Mouse (Mus musculus) lung, postnatal 4 days (tissue): ENCODE data around the gene Des.

Experiments
- DNase-seq, 2 experiments: peaks; one replicate each; pipeline ENCODE4 v3.0.0; 2021

Gene Des

DNA sequence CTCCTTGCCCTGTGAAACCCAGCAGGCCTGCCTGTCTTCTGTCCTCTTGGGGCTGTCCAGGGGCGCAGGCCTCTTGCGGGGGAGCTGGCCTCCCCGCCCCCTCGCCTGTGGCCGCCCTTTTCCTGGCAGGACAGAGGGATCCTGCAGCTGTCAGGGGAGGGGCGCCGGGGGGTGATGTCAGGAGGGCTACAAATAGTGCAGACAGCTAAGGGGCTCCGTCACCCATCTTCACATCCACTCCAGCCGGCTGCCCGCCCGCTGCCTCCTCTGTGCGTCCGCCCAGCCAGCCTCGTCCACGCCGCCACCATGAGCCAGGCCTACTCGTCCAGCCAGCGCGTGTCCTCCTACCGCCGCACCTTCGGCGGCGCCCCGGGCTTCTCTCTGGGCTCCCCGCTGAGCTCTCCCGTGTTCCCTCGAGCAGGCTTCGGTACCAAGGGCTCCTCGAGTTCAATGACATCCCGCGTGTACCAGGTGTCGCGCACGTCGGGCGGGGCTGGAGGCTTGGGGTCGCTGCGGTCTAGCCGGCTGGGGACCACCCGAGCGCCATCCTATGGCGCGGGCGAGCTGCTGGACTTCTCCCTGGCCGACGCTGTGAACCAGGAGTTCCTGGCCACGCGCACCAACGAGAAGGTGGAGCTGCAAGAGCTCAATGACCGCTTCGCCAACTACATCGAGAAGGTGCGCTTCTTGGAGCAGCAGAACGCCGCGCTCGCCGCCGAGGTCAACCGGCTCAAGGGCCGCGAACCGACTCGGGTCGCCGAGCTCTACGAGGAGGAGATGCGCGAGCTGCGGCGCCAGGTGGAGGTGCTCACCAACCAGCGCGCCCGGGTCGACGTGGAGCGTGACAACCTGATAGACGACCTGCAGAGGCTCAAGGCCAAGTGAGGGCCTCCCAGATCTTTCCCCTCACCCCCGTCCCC is at the start of gene Des:
Gene Des, plus strand, starts transcription at position 218 of the 920 bp plus-strand sequence.
- DNase-seq: peak; percentile 75 to 87

DNA sequence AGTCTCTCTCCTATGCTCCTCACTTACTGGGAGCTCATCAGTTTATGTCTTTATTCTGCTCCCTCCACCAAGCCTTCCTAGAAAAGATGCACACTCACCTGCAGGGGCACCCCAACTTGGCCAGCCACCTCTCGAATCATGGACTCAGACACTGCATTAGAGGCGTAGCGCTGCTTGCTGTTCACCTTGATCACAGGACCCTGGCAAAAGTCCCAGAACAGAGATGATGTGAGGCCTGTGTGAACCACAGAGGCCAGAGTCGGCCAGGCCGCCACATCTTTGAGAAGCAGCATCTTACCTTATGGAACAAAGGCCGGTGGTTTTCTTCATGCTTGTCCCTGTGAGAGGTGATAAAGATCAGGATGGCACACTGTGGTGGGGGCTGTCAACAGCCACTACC is 48.4 kb upstream of the Des start:
- DNase-seq: no peak

DNA sequence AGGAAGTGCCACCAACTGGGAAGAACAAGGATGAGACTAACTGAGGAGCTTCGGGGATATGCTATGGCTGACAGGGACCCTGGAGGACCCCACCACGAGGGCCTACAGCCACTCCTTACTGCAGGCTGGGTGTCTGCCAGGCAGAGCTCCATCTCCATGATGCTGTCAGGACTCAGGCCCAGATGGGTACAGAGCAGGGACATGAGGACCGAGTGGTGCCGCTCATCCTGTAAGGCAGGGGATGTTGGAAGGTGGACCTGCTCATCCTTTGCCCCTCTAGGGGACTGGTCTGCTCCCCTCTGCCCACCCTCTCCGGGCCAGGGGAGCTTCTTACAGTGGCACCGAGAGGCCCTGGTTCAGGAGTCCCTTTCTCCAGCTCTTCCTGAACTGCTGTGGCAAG is 45.1 kb upstream of the Des start:
- no peak for DNase-seq

DNA sequence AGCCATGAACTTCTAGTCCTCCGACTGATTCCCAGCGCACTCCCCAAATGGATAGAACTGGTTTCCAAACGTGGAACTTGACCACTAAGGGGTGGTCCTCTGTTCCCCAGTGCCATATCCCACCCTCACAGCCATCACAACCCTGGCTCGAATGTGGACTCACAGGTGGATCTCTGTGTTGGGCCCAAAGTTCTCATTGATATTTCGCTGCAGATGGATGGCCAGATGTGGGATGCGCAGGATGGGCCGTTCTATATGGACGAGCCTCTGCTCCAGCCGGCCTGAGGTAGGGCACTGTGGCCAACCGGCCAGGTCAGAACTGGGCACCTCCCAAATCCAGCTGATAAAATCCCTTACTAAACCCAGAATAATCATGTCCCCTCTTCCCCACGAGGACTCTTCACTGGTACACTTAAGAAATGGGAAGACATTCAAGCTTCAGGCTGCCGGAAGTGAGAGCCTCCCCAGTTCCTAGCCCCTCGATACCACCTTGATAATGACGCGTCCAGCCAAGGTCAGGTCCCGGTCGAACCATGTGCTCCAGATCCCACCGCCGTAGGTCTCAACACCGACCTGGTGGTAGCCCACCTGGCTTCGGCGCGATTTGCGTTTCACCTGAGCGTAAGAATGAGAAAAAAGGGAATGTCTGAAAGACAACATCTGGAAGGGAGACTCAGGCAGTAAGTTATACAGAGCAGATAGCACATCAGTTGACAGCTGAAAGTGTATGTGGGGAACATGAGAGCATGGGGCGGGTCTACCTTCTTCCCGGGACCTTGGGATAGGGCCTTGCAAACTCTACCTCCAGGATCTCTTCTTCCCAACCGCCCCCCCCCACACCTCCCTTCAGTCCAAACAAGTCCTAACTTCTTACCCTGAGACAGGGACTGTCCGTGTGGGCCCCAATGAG is 44.4 kb upstream of the Des start:
- DNase-seq: no peak

DNA sequence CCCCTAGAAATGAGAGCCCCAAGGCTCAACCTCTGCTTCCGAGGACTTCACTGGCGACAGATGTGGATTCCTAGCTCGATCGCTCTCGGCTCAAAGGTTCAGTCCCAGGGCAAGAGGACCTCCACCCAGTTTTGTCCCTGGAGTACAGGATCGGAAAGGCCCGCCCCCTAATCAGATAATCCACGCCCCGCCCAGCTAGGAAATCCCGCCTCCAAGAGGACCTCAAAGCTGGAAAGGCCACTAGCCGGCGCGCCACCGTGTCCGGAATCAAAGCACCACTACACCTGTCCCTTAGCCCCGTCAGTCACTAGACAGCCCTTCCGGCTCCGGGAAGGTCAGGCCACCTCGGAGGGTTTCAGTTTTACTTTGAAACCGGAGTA is 43.3 kb upstream of the Des start:
- peak; percentile 91 for DNase-seq

DNA sequence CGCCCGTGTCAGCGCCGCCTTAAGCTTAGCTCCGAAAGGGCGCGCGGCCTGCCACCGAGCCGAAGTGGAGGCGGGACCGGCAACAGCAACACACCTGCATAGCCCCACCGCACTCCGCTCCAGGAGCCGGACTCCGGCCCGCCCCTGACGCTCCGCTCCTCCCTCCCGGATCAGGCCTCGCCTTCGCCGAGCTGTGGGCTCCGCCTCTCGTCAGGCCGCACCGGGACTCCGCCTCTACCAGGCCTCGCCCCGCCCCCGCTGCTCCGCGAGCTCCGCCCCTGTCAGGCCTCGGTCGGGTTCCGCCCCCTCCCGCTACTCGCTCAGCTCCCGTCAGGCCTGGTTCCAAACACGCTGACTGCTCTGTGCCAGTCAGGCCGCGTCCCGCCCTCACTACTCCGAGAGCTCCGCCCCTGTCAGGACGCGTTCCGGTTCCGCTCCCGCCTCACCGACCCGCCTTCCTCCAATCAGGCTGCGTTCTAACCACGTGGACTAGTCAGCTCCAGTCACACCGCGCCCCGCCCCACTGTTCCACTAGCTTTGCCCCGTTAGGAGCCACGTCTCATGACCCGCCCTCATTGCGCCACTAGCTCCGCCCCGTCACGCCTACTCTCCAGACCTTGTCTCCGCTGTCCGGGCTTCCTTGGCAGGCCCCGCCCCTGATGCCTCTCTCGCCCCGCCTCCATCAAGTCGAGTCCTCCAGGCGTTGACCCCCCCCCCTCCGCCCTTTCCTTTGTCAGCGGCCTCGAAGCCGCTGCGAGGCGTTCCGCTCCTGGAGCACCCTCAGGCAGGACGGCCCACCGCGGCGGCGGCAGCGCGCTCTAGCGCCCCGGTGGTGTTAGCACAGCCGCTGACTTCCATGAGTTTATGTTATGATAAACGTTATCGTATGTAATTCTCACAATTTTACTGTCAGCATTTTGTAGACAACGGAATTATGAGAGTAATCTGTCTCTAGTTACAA is 42.6 kb upstream of the Des start, which contains the start of gene Dnpep:
Gene Dnpep, minus strand, starts transcription at position 750 of the 961 bp plus-strand sequence.
- peak; percentile 100 for DNase-seq

DNA sequence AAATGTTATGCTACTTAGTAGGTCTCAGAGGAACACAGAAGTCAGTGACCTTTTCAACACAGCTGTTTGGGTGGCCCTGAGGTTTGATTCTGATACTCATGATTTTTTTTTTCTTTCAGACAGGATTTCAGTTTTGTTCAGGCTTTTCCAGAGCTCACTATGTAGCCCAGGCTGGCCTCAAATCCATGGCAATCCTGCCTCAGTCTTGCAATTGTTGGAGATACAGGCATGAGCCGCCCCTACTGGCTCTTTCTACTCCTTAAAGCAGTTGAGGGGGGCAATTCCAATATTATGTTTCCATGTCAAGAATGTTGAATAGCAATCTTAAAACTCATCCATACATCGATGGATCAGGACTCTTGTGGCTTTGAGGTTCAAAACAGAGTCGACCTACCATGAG is 41.8 kb upstream of the Des start:
- DNase-seq: no peak

DNA sequence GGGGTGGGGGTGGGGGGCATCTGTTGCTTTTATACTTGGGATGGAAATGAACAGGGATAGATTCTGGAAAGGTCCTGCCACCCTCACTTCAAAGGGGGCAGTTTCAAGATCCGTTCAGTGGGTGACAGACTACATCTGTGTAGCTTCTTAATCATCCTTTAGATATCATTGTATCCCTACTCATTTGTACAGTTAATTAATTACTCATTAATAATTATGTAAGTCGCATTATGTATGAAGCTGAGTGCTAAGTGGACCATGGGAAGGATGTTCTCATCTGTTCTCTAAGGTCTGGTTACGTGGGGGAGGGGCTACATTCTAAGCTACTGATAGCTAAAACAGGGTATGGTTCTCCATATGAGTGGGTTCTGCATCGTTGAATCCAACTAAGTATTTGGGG is 41.4 kb upstream of the Des start:
- DNase-seq: no peak

DNA sequence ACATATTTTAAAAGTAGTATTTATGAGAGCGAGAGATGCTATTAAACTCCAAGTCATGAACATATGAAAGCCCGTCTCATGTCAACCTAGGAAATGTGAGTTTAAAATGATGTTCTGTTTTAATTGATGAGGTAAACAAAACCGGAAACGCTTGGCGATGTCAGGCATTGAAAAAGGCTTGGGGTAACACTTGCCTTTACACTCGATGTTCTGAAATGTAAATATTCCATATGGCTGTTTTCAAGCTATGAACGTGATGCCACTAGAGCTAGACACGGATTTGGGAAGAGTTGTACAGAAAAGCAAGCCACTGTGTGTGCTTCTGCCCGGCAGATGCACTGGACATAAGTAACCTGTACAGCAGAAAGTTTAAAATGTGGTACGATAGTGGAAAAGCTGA is 41.0 kb upstream of the Des start:
- no peak for DNase-seq

DNA sequence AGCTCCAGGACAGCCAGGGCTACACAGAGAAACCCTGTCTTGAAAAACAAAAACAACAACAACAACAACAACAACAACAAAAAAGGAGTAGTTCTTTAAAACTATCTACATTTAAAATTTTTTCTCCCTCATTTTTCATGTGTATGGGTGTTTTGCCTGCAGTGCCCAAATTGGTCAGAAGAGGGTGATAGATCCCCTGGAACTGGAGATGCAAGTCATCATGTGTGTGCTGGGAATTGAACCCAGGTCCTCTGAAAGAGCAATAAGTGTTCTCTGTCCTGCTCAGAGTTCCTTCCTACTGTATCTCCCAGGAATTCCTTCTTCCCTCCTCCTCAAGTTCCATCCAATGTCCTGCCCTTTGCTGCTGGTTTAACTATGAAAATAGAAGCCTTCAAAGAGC is 32.7 kb upstream of the Des start:
- DNase-seq: no peak

DNA sequence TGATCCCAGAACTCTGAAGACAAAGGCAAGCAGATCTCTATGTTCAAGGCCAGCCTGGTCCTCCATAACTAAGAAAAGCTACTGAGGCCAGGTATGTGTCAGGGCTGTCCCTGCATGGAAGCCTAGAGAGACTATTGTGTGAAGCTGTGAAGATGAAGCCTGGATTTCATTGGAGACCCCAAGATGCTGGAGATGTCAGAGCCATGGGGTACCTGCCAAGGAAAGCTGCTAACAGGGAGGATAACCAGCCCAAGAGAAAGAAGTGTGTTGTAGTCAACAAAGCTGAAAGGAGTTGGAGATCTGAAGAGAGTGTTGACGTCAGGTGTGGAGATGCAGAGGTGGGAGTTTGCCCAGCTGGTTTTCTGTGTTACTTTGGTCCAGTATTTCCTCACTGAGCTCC is 28.9 kb upstream of the Des start:
- DNase-seq: no peak

DNA sequence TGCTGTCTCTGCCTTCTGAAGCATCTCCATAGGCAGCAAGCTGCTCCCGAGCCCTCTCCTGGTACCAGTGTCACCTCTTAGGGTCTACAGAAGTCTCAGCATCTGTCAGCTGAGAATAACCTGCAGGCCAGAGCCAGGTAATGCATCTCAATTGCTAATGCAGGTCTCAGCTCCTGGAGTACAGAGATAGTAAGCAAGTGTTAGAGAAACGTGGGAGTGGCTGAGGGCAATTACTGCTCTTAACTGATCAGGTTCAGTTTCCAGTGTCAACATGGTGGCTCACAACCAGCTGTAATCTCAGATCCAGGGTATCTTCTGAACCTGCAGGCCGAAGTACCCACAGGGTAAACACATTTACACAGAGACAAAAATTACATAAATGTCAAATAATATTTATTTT is 23.7 kb upstream of the Des start:
- DNase-seq: no peak

DNA sequence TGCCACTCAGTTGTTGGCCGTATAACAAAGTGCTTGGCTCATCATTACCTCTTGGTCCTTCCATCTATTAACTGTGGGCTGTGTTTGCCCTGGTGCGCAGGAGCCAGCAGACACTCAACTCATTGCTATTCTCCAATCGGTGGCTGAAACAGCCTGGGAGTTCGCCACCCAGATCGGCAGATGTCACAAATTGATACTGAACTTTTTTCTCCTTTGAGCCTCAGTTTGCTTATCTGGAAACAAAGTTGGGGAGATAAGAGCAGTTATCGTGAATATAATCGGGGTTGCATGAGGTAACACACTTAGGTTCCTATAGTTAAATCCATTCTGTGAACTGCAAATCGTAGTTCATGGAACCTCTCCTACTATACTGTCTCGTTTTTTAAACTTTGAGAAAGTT is 23.0 kb upstream of the Des start:
- DNase-seq: no peak

DNA sequence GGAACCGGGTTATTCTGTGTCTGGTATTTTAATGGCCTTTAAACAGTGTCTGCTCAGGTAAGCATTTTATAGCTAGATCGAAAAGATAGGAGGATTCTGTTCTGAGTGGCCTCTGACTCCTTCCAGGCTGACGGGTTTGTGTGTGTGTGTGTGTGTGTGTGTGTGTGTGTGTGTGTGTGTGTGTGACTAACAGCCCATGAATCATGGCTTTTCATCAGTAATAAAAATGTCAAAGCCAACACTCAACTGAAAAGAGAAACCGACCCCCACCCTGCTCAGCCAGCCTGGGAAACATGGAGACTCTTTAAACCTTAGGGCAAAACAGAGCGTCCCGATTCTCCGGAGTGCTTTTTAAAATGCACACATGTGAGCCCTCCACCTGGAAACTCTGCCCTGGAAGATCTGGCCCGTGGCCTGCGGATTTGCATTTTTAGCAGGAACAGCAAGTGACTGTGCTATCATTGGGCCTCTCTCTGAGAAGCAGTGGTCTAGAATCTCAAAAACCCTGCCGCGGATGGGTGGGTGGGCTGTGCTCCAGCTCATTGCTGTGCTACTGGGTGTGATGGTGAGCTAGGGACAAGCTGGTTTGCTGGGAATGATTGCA is 21.9 kb upstream of the Des start:
- DNase-seq: no peak

DNA sequence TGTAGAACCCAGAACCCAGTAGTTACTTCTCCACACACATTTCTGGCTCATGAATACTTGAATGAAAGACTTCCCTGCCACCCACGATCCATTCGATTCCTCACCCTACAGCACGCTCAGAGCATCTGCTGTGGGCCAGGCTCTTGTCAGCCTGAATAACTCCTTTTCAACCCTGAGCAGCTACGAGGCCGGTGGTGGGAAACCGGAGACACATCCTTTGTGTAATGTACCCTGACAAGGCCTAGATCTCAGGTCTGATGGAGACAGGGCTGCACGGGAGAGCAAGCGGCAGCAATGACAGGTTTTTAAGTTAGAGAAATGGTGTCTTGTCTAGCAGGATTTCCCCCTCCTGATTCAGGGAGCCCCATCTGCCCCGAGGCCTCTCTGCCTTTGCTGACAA is 20.8 kb upstream of the Des start:
- DNase-seq: no peak

DNA sequence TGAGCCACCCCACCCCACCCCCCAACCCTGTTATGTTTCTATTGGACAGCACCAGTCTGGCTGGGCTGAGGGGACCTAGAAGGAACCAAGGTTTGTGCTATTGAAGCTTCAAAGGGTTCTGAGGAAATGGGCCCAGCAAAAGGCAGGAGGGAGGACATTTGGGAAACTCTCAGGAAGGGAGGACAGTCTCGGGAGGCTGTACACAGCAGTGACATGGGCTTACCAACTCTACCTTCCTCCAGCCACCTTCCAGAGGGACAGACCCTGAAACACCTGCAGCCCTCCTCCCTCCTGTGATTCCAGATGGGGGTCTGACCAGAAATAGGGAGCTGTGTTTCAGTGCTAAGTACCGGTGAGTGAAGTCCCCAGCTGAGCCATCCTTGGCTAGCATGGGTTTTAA is 19.6 kb upstream of the Des start:
- DNase-seq: no peak

DNA sequence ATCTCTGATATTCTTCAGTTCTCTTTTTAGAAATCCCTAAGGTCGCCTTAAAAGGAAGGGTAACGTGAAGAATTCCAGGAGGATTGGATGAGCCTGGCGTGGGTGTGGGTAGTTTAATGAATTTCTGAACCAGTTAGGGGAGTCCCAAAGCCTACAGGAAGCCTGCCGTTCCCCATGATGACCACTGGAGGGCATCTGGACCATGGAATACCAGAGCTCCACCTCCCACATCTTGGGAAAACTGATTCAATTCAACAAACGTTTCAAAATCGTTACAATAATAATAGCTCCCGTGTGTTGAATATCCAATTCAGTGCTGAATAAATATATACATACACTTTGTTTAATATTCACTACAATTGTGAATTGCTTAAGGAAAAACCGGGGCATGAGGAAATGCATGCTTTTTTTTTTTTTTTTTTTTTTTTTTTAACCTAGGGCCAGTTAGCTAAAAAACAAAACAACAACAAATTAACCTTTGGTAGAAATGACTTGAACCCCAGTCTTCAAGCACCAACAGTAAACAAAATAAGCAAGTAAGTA is 17.2 kb upstream of the Des start:
- DNase-seq: peak; percentile 46 to 72

DNA sequence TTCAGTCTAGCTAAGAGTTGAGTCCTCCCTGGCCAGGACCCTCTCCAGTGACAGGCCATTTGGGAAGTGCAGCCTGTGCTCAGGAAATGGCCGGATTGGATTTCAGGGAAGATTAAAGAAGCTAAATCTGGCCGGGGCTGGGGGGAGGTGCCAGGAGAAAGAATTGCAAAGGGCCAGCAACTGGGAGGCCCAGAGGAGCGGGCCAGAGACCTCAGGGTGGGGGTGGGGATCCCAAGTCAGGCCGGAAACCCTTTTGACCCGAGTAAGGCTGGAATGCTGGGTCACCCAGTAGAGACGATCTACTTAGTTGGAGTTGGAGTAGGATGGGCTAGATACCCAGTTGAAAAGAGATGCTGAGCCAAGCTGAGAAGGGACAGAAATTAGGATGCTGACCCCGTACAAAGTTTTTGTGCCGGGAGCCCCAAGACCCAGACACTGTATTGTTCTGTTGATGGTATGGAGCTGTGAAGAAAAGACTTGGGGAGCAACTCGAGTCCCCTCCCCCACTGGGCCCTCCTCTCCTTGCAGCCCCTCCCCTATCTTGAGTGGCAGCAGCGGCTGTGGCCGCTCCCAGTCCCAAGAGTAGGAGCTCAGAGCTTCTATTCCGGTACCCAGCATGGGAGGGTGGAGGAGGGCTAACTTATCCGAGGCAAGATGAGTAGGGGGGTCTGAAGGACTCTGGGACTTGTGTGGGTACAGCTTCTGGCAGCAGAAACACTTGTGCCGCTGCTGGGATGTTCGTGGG is 15.7 kb upstream of the Des start:
- DNase-seq: peak; percentile 32 to 62

DNA sequence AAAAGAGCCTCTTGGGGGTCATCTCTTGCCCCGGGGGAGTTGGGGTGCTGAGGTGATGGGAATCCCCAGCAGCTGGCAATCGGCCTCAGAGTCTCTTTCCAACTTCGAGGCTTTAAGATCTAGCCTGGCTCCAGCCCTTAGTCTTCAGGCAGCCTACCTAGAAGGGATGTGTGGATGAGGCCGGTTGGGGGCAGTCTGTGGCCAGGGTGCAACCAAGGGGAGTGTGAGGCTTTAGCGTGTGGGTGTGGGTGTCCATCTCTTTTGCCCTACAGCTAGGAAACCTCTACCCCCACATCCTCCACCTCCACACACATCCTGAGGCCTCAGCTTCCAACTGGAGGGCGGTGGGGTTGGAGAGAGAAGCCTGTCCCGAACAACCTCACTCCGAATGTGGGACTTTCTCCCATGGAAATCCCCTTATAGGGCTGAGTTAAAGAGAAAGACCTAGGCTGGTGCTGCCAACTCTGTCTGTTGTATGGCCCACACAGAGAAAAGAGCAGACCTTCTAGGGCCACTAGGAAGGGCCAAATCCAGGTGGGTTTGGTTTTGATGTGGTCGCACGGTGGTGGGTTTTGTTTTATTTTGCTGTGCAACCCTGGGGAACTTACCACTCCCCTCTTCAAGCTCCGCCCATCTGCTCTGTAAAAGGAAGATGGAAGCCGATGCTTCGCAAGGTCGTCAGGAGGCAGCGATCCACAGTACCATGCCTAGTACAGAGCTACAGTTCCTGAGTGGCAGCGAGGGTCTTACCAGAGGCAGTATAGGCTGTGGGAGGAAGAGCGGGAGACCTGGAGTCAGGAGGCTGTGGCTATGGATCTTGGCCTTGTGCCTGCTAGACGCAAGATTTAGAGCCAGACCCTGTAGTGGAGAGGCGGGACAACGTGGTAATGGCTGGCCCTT is 14.8 kb upstream of the Des start:
- no peak for DNase-seq

DNA sequence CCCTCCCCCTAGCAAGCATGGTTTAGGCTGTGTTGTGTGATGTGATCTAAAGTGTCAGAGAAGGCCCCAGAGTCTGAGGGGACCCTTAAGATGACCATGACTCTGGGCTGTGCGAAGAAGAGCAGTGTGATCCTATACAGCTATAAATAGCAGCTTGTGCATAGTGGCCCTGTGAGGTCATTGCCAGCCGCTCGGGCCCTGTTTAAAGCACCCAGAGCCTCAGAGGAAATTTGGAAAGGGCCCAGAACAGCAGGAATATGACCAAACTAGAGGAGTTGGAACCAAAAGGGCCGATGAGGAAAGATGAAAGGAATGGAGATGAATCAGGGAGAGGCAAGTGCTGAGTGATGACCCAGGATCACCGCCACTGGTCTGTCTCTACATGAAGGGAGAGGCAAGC is 12.8 kb upstream of the Des start:
- peak; percentile 33 to 65 for DNase-seq
